Mouse (Mus musculus) spleen, adult 2 months (tissue): Measurements from ENCODE around the gene Tgtp2. TPM values are rescaled to one million over a fixed set of nuclear protein-coding genes. Genes with fewer than 3 reads are reported as not detected.

ENCODE experiments used
- DNase-seq, 2 experiments: peaks; one replicate each; pipeline versions ENCODE4 v3.0.0 to v3.0.0-alpha.2; 2012 to 2021; ENCODE audit warnings: low spot score in 2 of 2, low read depth in 1 of 2
- H3K27ac ChIP-seq: fragments of 200-500 bp; 2 replicates; pipeline ENCODE4 v1.5.1; 2012; ENCODE audit warnings: low read length, inconsistent platforms; ENCODE audit not compliant: insufficient read depth
- H3K27me3 ChIP-seq: fragments of 200-500 bp; 2 replicates; pipeline ENCODE4 v1.6.1; 2012; ENCODE audit warnings: mild to moderate bottlenecking, moderate library complexity, low read length, inconsistent platforms; ENCODE audit not compliant: control insufficient read depth, insufficient read depth
- H3K36me3 ChIP-seq: fragments of 200-500 bp; 2 replicates; pipeline ENCODE4 v1.6.1; 2012; ENCODE audit warnings: mild to moderate bottlenecking, low read length, inconsistent platforms; ENCODE audit not compliant: control insufficient read depth, insufficient read depth
- H3K4me1 ChIP-seq: fragments of 200-500 bp; 2 replicates; pipeline ENCODE4 v1.6.1; 2011; ENCODE audit warnings: inconsistent platforms; ENCODE audit not compliant: control insufficient read depth, insufficient read depth, insufficient read length
- H3K4me3 ChIP-seq: fragments of 200-500 bp; 2 replicates; pipeline ENCODE4 v1.5.1; 2011; ENCODE audit warnings: mild to moderate bottlenecking, inconsistent platforms; ENCODE audit not compliant: insufficient read depth, insufficient read length; ENCODE audit errors: extremely low read depth
- CTCF ChIP-seq: fragments of 200-500 bp; IDR thresholded peaks from 2 replicates; pipeline ENCODE4 v1.5.1; 2011; ENCODE audit warnings: mild to moderate bottlenecking, inconsistent platforms; ENCODE audit not compliant: insufficient read depth, insufficient read length, insufficient replicate concordance; ENCODE audit errors: extremely low read depth
- POLR2A ChIP-seq: fragments of 200-500 bp; IDR thresholded peaks from 2 replicates; pipeline ENCODE4 v1.6.1; 2011; ENCODE audit warnings: low read depth, low read length, inconsistent platforms
- WGBS: fragments of 180-500 bp; shearing (Covaris S2); methylation state at CpG from one replicate; pipeline ENCODE4 v1.1.7; 2018; 5-methylcytosine and 5-hydroxymethylcytosine counted together
- polyA plus RNA-seq: library from polyadenylated mRNA; depleted of rRNA; stranded (reverse); fragments of >200 nt; gene quantifications from 2 replicates; pipeline ENCODE4 v1.2.3, GENCODE M21; 2012

Tgtp2 gene
- polyA plus RNA-seq, 1 experiment: 7.1 TPM

DNA sequence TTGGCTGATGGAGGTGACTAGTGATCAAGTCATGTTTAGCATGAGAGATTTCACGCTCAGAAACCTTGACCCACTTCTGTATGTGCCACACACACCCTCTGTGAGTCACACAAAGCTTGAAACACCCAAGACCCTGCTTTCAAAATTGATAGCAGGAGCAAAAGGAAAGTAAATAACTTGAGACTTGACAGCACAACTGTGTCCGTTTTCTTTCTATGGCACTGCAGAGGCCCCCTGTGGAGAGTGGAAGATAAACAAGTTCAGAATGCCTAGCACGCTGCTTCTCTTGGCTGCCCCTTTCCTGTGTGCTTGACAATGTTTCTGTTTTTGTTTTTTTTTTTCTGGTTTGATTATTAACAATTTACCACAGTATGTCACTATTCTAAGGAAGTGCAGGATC, 20.9 kb upstream of the Tgtp2 start:
- DNase-seq: peak; percentile 50 to 55

DNA sequence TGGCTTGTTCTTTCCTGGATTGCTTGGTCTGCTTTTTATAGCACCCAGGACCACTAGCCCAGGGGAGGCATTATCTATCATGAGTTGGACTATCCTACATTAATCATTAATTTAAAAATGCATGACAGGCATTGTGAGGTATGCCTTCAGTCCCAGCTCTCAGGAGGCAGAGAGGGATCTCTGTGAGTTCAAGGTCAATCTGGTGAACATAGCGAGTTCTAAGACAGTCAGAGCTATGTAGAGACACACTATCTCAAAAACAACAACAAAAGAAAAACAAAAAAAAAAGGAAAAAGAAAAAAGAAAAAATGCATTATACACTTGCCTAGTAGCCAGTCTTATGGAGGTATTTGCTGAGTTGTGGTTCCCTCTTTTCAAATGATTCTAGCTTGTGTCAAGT, 20.4 kb upstream of the Tgtp2 start:
- TF ChIP-seq POLR2A (no peak), CTCF (no peak)
- WGBS: 68% methylated on average over 1 of the region's 1 CpGs
- Histone ChIP-seq H3K4me1 (peaks cover 36% of the 10 kb centered on the region), H3K27ac (peak overlapping the region; percentile 67), H3K27me3 (no peaks in the 10 kb centered on the region), H3K36me3 (no peaks in the 10 kb centered on the region), H3K4me3 (no peak overlapping the region)
- no peak for DNase-seq

More for the DNA sequence above, 20.9 kb upstream of the Tgtp2 start:
- TF ChIP-seq POLR2A (no peak), CTCF (peak; percentile 45; the same call in 1 of the 2 replicates)
- Histone ChIP-seq H3K27ac (peak overlapping the region; percentile 67), H3K4me1 (peaks cover 36% of the 10 kb centered on the region), H3K36me3 (no peaks in the 10 kb centered on the region), H3K4me3 (no peak overlapping the region), H3K27me3 (no peaks in the 10 kb centered on the region)
- WGBS: 3% methylated on average over 3 of the region's 3 CpGs

DNA sequence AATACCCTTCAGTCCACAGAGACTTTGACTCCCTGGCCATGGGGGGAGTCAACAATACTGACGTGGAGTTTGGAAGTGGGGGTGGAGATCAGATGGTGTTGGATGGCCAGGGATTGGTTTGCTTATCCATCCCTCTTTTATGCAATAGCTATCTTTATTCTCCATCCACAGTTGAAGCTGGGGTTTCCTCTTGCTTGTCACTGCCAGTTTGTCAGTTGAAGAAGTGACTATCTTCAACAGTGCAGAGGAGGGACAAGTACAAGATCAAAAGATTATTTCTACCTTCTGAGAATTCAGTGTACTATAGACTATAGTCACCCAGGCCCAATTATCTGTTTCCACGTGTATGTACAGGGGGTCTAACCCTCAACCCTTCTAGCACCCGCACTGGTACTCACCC, 19.8 kb upstream of the Tgtp2 start:
- Histone ChIP-seq H3K27ac (peak overlapping the region; percentile 33; the same call in 1 of the 2 replicates), H3K36me3 (no peaks in the 10 kb centered on the region), H3K27me3 (no peaks in the 10 kb centered on the region), H3K4me3 (no peak overlapping the region), H3K4me1 (peaks cover 36% of the 10 kb centered on the region)
- TF ChIP-seq POLR2A (no peak), CTCF (no peak)
- 63% methylated on average over 3 of the region's 3 CpGs for WGBS
- DNase-seq: no peak

DNA sequence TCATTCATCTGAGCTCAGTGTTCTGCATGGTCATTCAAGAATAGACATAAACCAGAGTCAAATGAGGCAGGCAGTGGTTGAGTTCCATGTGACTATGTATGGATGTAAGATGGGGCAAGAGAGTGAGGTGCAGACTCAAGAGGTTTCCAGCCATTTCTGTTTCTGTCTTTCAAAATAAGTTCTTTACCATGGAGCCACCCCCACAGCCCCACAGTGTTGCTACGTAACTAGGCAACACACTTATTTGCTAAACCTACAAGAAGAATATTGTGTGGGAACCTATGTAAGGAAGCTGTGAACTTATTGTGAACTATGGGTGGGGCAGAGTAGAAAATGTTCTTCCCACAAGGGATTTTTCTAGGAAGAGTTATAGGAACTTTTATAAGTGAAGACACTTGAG, 19.1 kb upstream of the Tgtp2 start:
- peak overlapping the region; percentile 33; the same call in 1 of the 2 replicates for H3K27ac ChIP-seq

DNA sequence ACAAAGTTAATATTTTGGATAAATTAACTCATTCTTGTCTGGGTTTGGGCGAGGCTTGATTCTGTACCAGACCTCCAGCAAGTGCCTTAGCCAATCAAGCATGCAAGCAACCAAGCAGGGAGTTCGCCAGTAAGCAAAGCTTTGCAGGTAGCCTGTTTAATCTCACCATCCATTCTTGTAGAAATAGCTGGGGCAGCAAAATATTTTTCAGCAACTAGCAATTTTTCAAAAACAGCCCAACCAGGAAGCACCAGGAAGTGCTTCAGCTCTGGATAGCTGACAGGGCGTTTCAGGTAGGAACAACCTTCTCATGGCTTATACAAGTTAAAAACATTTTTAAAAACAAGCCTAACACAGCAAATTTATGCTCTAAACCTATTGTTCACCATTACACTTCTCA, 17.9 kb upstream of the Tgtp2 start:
- 38% methylated on average over 3 of the region's 3 CpGs for WGBS
- TF ChIP-seq CTCF (no peak), POLR2A (no peak)
- Histone ChIP-seq H3K27ac (peak overlapping the region; percentile 53; the same call in 1 of the 2 replicates), H3K4me1 (peaks cover 36% of the 10 kb centered on the region), H3K4me3 (no peak overlapping the region), H3K36me3 (no peaks in the 10 kb centered on the region), H3K27me3 (no peaks in the 10 kb centered on the region)
- no peak for DNase-seq

More for the DNA sequence above, 19.1 kb upstream of the Tgtp2 start:
- WGBS: 78% methylated on average over 1 of the region's 1 CpGs
- Histone ChIP-seq H3K27me3 (no peaks in the 10 kb centered on the region), H3K4me3 (no peak overlapping the region), H3K36me3 (no peaks in the 10 kb centered on the region), H3K4me1 (peaks cover 36% of the 10 kb centered on the region)
- peak in 1 of 2 experiments; percentile 41 for DNase-seq
- no peak for TF ChIP-seq POLR2A
- TF ChIP-seq CTCF: no peak

DNA sequence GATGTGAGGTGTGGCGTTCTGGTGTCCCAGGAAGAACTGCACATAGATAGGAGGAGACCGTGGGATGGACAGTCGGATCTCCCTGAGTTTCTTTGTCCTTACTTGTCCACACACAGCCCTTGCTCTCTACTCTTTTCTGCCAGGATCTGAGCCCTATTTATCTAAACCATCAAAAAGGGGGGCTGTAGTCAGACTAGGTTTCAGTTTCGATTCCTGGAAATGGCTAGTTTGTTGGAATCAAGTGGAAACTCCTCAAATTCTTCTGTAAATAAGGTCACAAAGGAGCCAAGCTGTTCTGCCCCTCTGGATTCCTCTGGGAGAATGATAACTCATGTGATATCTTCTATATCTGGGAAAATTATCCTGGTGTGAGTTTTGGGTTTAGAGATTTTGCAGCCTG, 17.4 kb upstream of the Tgtp2 start:
- H3K36me3 ChIP-seq: no peaks in the 10 kb centered on the region
- whole genome bisulfite sequencing: 34% methylated on average over 4 of the region's 4 CpGs
- DNase-seq: no peak
- no peak overlapping the region for H3K27ac ChIP-seq
- H3K27me3 ChIP-seq: no peaks in the 10 kb centered on the region
- peaks cover 39% of the 10 kb centered on the region for H3K4me1 ChIP-seq
- TF ChIP-seq POLR2A (no peak), CTCF (no peak)
- H3K4me3 ChIP-seq: no peak overlapping the region; the same call in 1 of the 2 replicates

DNA sequence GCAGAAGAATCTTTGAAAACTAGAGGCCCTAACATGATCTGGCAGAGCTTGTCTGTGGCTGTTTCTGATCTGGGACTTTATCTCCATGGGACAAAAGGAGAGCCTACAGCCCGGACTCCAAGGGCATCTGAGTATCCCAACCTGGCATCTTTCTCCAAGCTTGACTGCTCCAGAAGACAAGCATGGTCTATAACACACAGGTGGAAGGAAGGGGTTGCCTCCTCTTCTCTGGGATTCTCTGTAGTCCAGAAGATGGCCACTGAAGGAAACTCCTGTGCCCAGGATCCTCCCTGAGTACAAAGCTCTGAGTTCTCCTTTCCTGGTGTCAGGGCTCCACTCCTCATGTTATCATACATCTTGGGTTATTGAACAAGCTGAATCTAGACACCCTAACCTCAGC, 16.6 kb upstream of the Tgtp2 start:
- DNase-seq: no peak
- peaks cover 38% of the 10 kb centered on the region for H3K4me1 ChIP-seq
- H3K27me3 ChIP-seq: no peaks in the 10 kb centered on the region
- TF ChIP-seq CTCF (no peak), POLR2A (no peak)
- 64% methylated on average over 1 of the region's 1 CpGs for WGBS
- H3K36me3 ChIP-seq: no peaks in the 10 kb centered on the region
- H3K4me3 ChIP-seq: no peak overlapping the region
- peak overlapping the region; percentile 51 for H3K27ac ChIP-seq
